Mouse (Mus musculus): ENCODE data around the gene Lrrc27.

DNA sequence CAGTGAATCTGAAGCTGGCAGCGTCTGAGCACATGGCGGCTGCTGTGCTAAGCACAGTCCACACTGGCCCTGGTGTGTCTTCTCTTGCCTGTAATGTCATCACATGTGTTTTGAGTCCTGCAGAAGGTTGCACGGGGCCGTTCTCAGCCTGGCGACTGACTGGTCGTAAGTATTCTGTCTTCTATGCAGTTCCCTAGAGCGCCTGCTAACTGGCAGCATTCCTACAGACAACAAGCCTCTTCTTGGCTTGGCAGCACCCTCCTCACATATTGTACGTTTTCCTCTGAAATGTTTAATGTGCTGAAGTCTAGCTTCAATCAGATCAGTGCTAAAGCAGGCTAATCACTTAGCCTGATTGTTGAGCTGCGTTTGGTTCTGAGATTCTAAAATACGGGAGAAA lies 62.8 kb downstream of the Lrrc27 start:
- TF ChIP-seq CTCF (IDR thresholded peaks at IDR 0.05 in 2 of 3, conservative IDR thresholded peaks at IDR 0.05 in 1 of 3; ENCODE audit: control insufficient read depth in 1 of 3, insufficient read depth in 1 of 3, low read depth in 2 of 3, low read length in 3 of 3, poor library complexity in 1 of 3, severe bottlenecking in 1 of 3), result no peak
- TF ChIP-seq ZKSCAN1 (IDR thresholded peaks at IDR 0.05; ENCODE audit: low read depth, low read length), result no peak
- no peak for TF ChIP-seq POLR2A (IDR thresholded peaks at IDR 0.05; ENCODE audit: control insufficient read depth in 1 of 2, insufficient read depth in 1 of 2, low read depth in 1 of 2, low read length in 2 of 2, poor library complexity in 1 of 2)
- TF ChIP-seq USF1 (IDR thresholded peaks at IDR 0.05; ENCODE audit: low read depth, low read length), result no peak
- no peak for TF ChIP-seq UBTF (IDR thresholded peaks at IDR 0.05; ENCODE audit: borderline replicate concordance, insufficient read depth, low read depth, low read length)
- TF ChIP-seq MAFK (IDR thresholded peaks at IDR 0.05; ENCODE audit: borderline replicate concordance, low read depth, low read length), result no peak
- TF ChIP-seq CHD2 (IDR thresholded peaks at IDR 0.05; ENCODE audit: low read length), result no peak
- TF ChIP-seq MXI1 (IDR thresholded peaks at IDR 0.05; ENCODE audit: low read depth, low read length), result no peak
- TF ChIP-seq SMC3 (IDR thresholded peaks at IDR 0.05; ENCODE audit: low read depth, low read length), result no peak
- TF ChIP-seq RCOR1 (IDR thresholded peaks at IDR 0.05; ENCODE audit: low read depth, low read length), result no peak
- TF ChIP-seq EP300 (IDR thresholded peaks at IDR 0.05; ENCODE audit: low read depth in 1 of 2, low read length in 2 of 2), result no peak
- no peak for TF ChIP-seq GATA1 (IDR thresholded peaks at IDR 0.05; ENCODE audit: low read depth, low read length)
- no peak for TF ChIP-seq ZC3H11A (IDR thresholded peaks at IDR 0.05; ENCODE audit: low read depth, low read length)
- TF ChIP-seq TAL1 (IDR thresholded peaks at IDR 0.05; ENCODE audit: low read length), result no peak

Measured in MEL (cell line).